Mouse (Mus musculus): ENCODE measurements at regions not wholly inside any gene's neighbourhood (a gene's known extent, or its start where the extent isn't known, plus 50 kb on each side); places are given as distances from the start of the nearest gene placed in this dataset.

DNA sequence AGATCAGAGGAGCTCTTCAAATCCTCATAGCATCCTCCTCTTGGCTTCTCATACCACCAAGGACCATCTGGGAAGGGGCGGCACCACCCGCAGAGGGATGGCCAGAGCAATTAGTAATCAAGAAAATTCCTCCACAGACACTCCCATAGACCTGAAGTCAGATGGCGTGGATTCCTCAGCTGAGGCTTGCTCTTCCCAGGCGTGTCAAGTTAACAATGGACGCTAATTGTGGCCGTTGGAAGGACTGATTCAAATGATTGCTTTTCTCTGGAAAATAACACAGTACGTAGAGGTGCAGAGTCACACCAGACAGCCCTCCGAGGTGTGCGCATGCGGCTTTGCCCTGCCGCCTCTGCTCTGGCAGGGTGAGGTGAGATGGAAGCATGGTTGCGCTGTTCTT lies 62.7 kb downstream of the Gm17728 start:
- TF ChIP-seq POLR2A (IDR thresholded peaks at IDR 0.05; ENCODE audit: borderline replicate concordance, extremely low read depth, low read depth, low read length): no peak
- no peak for TF ChIP-seq CTCF (IDR thresholded peaks at IDR 0.05; ENCODE audit: insufficient read depth, low read length)

Measured in lung, adult 2 months (tissue).